Mouse (Mus musculus) midbrain, embryonic 16.5 days (tissue): ENCODE data around the gene Stxbp1. TPM values are rescaled to one million over a fixed set of nuclear protein-coding genes. Genes with fewer than 3 reads are reported as not detected.

Source experiments
- ATAC-seq: fragments of 200-750 bp; cut with Nextera tagmentation; 2 replicates; pipeline ENCODE4 v1.8.0; 2017; ENCODE audit warnings: moderate TSS enrichment
- H3K27ac ChIP-seq: fragments of 300-500 bp; sonication (generic); 2 replicates; pipeline ENCODE4 v1.5.1; 2014; ENCODE audit warnings: mild to moderate bottlenecking, low read length, mixed read lengths
- H3K27me3 ChIP-seq: fragments of 300-500 bp; sonication (generic); 2 replicates; pipeline ENCODE4 v1.6.1; 2014; ENCODE audit warnings: low read depth, low read length, mixed read lengths; ENCODE audit not compliant: control insufficient read depth, insufficient read depth
- H3K36me3 ChIP-seq: fragments of 300-500 bp; sonication (generic); 2 replicates; pipeline ENCODE4 v1.6.1; 2014; ENCODE audit warnings: mild to moderate bottlenecking, low read length, moderate library complexity, mixed read lengths; ENCODE audit not compliant: control insufficient read depth, insufficient read depth
- H3K4me1 ChIP-seq: fragments of 300-500 bp; sonication (generic); 2 replicates; pipeline ENCODE4 v1.6.1; 2014; ENCODE audit warnings: mild to moderate bottlenecking, low read length, mixed read lengths; ENCODE audit not compliant: control insufficient read depth, insufficient read depth
- H3K4me2 ChIP-seq: fragments of 300-500 bp; sonication (generic); 2 replicates; pipeline ENCODE4 v1.6.1; 2014; ENCODE audit warnings: mild to moderate bottlenecking, low read length, mixed read lengths
- H3K4me3 ChIP-seq: fragments of 300-500 bp; sonication (generic); 2 replicates; pipeline ENCODE4 v1.5.1; 2014; ENCODE audit warnings: low read depth, mild to moderate bottlenecking, low read length, moderate library complexity, mixed read lengths
- H3K9ac ChIP-seq: fragments of 300-500 bp; sonication (generic); 2 replicates; pipeline ENCODE4 v1.6.1; 2014; ENCODE audit warnings: low read depth, low read length, mixed read lengths
- H3K9me3 ChIP-seq: fragments of 300-500 bp; sonication (generic); replicated peaks from 2 replicates; pipeline ENCODE4 v1.6.1; 2014; ENCODE audit warnings: mild to moderate bottlenecking, low read length, mixed read lengths; ENCODE audit not compliant: control insufficient read depth, poor library complexity, severe bottlenecking
- WGBS: fragments of 180-500 bp; shearing (Covaris S2); extraction: QIAGEN DNeasy Blood & Tissue Kit; methylation state at CpG from one replicate; pipeline ENCODE4 v1.1.7; 2014; 5-methylcytosine and 5-hydroxymethylcytosine counted together
- polyA plus RNA-seq: library from polyadenylated mRNA; unstranded; fragments of >200 nt; fragmentation: Nextera tagmentation; extraction: Ambion mirVana; gene quantifications from 2 replicates; pipeline ENCODE4 v1.2.1, GENCODE M21; 2015

Stxbp1 gene
- polyA plus RNA-seq, 1 experiment from 2014 or later: 389 TPM

DNA sequence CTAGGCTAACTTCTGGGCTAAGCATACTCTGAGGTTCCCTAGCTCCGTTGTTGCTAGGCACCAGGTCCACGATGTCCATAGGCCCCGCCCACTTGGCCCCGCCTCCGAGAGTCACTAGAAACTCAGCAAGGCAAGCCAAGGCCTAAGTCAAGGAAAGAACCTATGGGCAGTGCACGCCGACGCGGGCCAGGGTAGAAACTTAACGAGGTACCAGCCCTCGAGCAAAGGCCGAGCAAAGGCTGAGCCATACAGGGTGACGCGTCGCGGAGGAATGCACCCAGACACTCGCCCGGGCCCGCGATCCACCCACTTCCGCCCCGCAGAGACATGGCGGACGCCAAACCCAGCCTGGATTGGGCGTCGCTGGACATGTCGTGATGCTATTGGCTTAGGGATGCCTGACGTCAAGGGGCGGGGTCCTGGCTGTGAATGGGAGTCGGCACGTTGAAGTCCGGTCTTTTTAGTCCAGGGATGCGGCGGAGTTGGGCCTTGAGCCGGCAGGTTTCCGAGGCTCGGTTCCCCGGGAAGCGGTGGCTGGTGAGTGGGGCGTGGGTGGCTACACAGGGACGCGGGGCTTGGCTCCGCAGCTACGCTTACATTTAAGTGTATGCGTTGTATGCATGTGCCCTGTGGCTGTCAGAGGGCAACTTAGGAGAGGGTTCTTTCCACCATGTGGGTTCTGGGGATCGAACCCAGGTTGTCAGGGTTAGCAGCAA is 71.5 kb downstream of the Stxbp1 start, which contains the start of the genes Ttc16 and Ptrh1:
Gene Ttc16, minus strand, starts transcription at position 275 of the 716 bp plus-strand sequence.
Gene Ptrh1, plus strand, starts transcription at position 428 of the 716 bp plus-strand sequence.
- peak; percentile 98 for ATAC-seq
- peaks cover 14% of the 10 kb centered on the region for H3K4me1 ChIP-seq
- H3K4me2 ChIP-seq: peak within 1 kb of the TSS; percentile 92
- peak within 1 kb of the TSS; percentile 63 for H3K9ac ChIP-seq
- H3K27ac ChIP-seq: peak within 1 kb of the TSS; percentile 78
- under 1% methylated on average over 46 of the region's 46 CpGs for WGBS
- H3K4me3 ChIP-seq: peak within 1 kb of the TSS; percentile 70
- H3K27me3 ChIP-seq: no peaks in the 10 kb centered on the region
- H3K9me3 ChIP-seq: no peaks in the 10 kb centered on the region
- H3K36me3 ChIP-seq: no peaks in the 10 kb centered on the region

DNA sequence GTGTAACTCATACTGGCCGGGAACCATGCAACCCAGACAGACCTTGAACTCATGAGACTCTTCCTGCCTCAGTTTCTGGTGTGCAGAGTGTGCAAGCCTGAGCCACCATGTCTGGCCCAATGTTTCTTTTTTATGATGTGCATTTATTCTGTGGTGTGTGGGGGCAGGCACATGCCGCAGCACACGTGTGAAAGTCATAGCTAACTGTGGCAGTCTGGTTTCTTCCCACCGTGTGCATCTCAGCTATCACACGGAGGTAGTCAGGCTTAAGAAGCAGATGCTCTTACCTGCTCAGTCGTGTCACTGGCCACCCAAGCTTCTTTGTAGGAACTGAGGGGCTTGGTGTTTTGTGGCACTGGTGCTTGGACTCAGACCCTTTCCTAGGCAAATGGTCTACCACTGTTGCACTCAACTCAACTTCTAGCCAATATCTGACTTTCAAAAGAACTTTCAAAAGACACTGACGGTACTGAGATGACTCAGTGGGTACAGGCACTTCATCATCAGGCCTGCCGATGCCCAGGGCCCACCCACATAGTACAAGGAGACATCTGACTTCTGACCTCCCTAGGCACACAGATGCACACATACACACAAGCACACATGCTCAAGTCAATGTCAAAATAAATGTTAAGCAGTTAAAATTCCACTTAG is 74.3 kb downstream of the Stxbp1 start:
- Histone ChIP-seq H3K27me3 (no peaks in the 10 kb centered on the region), H3K9ac (no peak overlapping the region), H3K4me2 (no peak overlapping the region), H3K9me3 (no peaks in the 10 kb centered on the region), H3K4me3 (no peak overlapping the region), H3K27ac (no peak overlapping the region), H3K36me3 (no peaks in the 10 kb centered on the region), H3K4me1 (peaks cover 14% of the 10 kb centered on the region)
- WGBS: 85% methylated on average over 8 of the region's 8 CpGs
- no peak for ATAC-seq

DNA sequence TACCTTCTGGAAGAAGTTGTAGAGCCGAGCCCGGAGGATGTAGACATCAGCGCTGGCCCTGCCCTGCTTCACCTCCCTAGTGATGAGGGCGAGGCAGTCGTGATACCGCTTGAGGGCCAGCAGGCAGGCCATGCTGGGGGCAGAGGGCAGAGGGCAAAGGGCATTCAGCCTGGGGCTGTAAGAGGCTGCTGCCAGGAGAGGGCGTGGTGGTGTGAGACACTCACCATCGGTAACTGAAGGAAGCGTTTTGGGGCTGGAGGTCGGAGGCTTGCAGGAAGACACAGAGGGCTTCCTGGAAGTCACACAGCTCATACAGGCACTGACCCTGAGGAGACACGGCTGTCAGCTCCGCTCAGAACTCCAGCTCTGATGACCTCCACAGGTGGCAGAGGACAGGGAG is 75.2 kb downstream of the Stxbp1 start:
- H3K4me1 ChIP-seq: peaks cover 14% of the 10 kb centered on the region
- H3K4me3 ChIP-seq: no peak overlapping the region
- H3K36me3 ChIP-seq: no peaks in the 10 kb centered on the region
- no peaks in the 10 kb centered on the region for H3K27me3 ChIP-seq
- no peaks in the 10 kb centered on the region for H3K9me3 ChIP-seq
- H3K4me2 ChIP-seq: no peak overlapping the region
- no peak for ATAC-seq
- WGBS: 33% methylated on average over 12 of the region's 12 CpGs
- H3K27ac ChIP-seq: no peak overlapping the region
- H3K9ac ChIP-seq: no peak overlapping the region

DNA sequence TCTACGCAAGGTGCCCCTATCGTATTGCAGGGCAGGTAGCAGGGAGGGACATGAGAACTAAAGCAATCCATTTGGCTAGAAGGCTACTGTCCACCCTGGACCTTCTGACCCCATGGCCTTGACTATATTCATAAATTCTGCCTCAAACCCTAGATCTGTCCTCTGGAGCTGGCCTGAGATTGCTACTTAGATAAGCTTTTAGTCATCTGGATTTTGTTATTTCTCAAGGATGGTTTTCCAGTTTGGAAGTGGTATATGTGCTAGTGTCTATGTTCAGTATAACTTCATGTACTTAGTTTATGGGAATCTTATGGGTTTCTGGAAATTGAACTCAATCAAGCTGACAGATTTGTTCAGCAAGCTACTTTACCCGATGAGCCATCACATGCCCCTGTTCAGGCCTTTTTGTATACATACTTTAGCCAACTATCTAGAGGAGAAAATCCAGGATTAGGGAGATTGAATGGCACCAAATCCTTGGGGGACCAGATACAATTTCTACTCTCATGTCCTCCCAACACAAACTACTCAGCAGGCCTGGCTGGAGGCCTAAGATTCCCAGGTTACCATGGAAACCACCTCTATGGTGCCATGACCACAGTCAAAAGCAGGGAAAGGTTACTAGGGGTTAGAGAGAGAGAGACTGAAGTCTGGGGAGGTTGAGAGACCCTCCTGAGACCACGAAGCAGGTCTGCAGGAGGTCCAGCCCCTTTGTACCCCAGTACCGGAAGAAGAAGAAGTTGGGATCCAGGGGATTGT is 77.5 kb downstream of the Stxbp1 start:
- Histone ChIP-seq H3K4me1 (no peaks in the 10 kb centered on the region), H3K4me3 (no peak overlapping the region), H3K27me3 (no peaks in the 10 kb centered on the region), H3K36me3 (no peaks in the 10 kb centered on the region), H3K27ac (no peak overlapping the region), H3K9me3 (no peaks in the 10 kb centered on the region), H3K4me2 (no peak overlapping the region), H3K9ac (no peak overlapping the region)
- WGBS: 49% methylated on average over 5 of the region's 5 CpGs
- no peak for ATAC-seq

DNA sequence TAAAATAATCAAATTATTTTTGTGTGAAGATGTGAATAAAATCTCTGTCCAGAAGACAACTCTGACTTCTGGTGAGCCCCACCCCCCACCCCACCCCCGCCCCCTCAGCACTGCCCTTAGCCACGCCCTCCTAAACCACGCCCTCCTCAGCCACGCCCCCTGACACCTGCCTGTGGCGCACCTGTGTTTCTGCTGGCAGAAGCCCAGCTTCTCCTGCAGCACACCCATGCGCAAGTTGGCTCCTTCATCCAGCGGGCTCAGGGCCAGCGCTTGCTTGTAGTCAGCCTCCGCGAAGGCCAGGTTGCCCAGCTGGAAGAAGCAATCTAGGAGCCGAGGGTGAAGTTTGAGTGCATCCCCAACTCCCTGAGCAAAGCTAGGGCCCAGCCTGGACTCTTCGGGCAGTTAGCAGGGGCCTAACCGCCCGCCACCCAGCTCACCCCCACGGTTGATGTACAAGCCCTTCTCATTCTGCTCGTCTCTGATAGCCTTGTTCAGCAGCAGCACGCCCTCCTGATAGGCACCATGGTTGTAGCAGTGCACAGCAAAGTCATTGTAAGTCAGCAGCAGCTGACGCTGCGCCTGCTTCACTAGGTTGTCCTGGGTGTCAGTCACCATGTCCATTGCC is 78.3 kb downstream of the Stxbp1 start:
- 67% methylated on average over 16 of the region's 19 CpGs for WGBS
- no peak for ATAC-seq
- Histone ChIP-seq H3K4me1 (no peaks in the 10 kb centered on the region), H3K27me3 (no peaks in the 10 kb centered on the region), H3K36me3 (no peaks in the 10 kb centered on the region), H3K9me3 (no peaks in the 10 kb centered on the region), H3K4me3 (no peak overlapping the region), H3K4me2 (no peak overlapping the region), H3K9ac (no peak overlapping the region), H3K27ac (no peak overlapping the region)

DNA sequence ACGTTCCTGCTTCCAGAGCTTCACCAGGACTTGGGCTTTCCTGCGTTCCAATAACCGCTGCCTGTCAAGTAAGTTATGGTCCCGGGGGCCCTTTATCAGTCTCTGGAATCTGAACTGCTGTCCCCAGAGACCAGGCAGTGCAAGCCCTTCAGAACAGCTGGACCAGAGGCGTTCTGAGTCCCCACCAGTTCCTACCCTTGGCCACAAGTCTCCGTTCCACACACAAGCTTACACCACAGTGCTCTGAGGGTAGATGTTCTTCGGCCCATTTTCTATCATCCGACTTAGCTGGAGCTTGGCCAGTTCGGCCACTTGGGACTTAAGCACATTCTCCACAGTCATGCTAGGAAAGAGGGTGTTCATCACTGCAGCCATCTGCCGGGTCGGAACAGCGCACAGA is 79.8 kb downstream of the Stxbp1 start:
- H3K4me1 ChIP-seq: no peaks in the 10 kb centered on the region
- ATAC-seq: no peak
- 71% methylated on average over 12 of the region's 12 CpGs for WGBS
- no peak overlapping the region for H3K4me2 ChIP-seq
- H3K9me3 ChIP-seq: no peaks in the 10 kb centered on the region
- H3K27me3 ChIP-seq: no peaks in the 10 kb centered on the region
- H3K4me3 ChIP-seq: no peak overlapping the region
- H3K9ac ChIP-seq: no peak overlapping the region
- H3K36me3 ChIP-seq: peaks cover 5% of the 10 kb centered on the region; the same call in 1 of the 2 replicates
- no peak overlapping the region for H3K27ac ChIP-seq

DNA sequence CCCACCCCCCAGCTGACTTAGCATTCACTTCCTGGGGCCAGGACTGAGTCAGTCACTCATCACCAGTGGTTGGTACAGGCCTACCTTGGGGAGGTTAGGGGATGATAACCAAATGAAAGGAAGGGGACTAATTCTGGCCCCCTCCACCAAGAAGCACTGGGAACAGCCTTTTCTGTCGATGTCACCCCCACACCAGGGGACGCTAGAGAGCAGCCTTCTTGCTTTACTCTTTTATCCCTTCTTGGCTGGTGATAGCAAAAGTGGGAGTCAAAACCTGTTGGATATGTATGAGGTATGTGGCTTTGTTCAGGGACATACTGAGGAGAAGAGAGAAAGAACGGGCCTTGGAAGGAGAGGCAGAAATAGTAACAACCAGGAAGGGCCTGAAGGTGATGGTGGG is 83.7 kb downstream of the Stxbp1 start:
- no peaks in the 10 kb centered on the region for H3K9me3 ChIP-seq
- 85% methylated on average over 3 of the region's 3 CpGs for WGBS
- H3K4me1 ChIP-seq: peaks cover 6% of the 10 kb centered on the region
- no peak overlapping the region for H3K4me3 ChIP-seq
- no peak overlapping the region for H3K4me2 ChIP-seq
- ATAC-seq: no peak
- H3K36me3 ChIP-seq: peaks cover 19% of the 10 kb centered on the region
- no peak overlapping the region for H3K9ac ChIP-seq
- H3K27ac ChIP-seq: no peak overlapping the region
- no peaks in the 10 kb centered on the region for H3K27me3 ChIP-seq

DNA sequence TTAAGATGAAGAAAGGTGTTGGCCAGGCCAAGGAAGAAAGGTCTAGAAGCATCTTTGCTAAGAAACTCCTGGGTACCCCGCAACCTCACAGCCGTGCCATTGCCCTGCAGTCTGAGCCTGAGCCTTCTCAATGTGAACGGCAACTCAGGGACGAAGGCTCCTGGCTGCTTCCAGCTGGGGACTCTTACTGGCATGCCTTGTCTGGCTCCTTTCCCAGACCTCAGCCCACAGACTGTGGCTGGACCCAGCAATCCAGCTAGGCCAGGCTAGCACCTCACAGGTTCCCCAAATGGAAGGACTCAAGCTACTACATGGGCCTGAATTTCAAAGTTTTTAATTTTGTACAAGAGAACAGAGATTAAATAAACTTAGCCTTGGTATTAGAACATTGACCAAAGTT is 85.2 kb downstream of the Stxbp1 start:
- H3K36me3 ChIP-seq: peaks cover 19% of the 10 kb centered on the region
- no peaks in the 10 kb centered on the region for H3K9me3 ChIP-seq
- H3K9ac ChIP-seq: no peak overlapping the region
- no peak overlapping the region for H3K4me2 ChIP-seq
- no peaks in the 10 kb centered on the region for H3K27me3 ChIP-seq
- 91% methylated on average over 4 of the region's 4 CpGs for WGBS
- peaks cover 13% of the 10 kb centered on the region for H3K4me1 ChIP-seq
- no peak for ATAC-seq
- H3K4me3 ChIP-seq: no peak overlapping the region
- H3K27ac ChIP-seq: no peak overlapping the region
